Mouse (Mus musculus): ENCODE data around the gene Bola1.

DNA sequence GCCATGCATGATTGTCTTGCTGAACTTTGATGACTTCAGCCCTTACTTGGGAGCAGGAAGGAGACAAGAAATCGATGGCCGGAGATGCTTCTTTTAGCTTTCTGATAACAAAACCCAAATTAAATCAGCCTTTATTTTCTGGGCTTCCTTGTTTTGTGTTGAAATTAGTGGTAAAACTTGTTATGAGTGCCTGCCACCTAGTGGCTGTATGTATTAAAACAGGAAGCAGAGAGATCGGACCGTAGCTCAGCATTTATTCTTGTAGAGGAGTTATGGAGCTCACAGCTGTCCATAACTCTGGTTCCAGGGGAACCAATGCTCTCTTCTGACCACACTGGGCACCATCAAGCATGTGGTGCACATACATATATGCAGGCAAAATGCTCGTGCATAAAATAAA, 71.6 kb downstream of the Bola1 start:
- TF ChIP-seq CTCF (IDR thresholded peaks at IDR 0.05; ENCODE audit: borderline replicate concordance, control insufficient read depth, extremely low read depth, insufficient read depth, low read length, poor library complexity) (no peak), POLR2A (IDR thresholded peaks at IDR 0.05; ENCODE audit: control insufficient read depth, extremely low read depth, insufficient read depth, low read length, poor library complexity) (no peak)
